Mouse (Mus musculus) myocyte (in vitro differentiated cells): ENCODE results near the gene Gm16181. TPM values are rescaled to one million over a fixed set of nuclear protein-coding genes. Genes with fewer than 3 reads are reported as not detected.

Source experiments
- H3K27me3 ChIP-seq: one replicate; pipeline ENCODE4 v1.6.1; 2011; ENCODE audit not compliant: control insufficient read depth, insufficient read depth, insufficient read length
- H3K36me3 ChIP-seq: one replicate; pipeline ENCODE4 v1.6.1; 2011; ENCODE audit not compliant: control insufficient read depth, insufficient read depth
- H3K4me2 ChIP-seq: one replicate; pipeline ENCODE4 v1.6.1; 2011; ENCODE audit warnings: low read depth, control low read depth
- H3K4me3 ChIP-seq: one replicate; pipeline ENCODE4 v1.5.1; 2011; ENCODE audit warnings: mild to moderate bottlenecking, control low read depth, moderate library complexity
- H3K79me2 ChIP-seq: one replicate; pipeline ENCODE4 v1.6.1; 2011; ENCODE audit not compliant: control insufficient read depth, insufficient read depth
- H3ac ChIP-seq: one replicate; pipeline ENCODE4 v1.6.1; 2011; ENCODE audit not compliant: control insufficient read depth, insufficient read length
- CEBPB ChIP-seq: IDR thresholded peaks from 2 replicates; pipeline ENCODE4 v1.6.1; 2011; ENCODE audit warnings: mild to moderate bottlenecking, moderate library complexity; ENCODE audit not compliant: poor library complexity, insufficient read depth, severe bottlenecking
- E2F4 ChIP-seq: IDR thresholded peaks from one replicate; pipeline ENCODE4 v1.6.1; 2011; ENCODE audit warnings: mild to moderate bottlenecking, control low read depth, moderate library complexity; ENCODE audit not compliant: insufficient read depth
- MAX ChIP-seq: IDR thresholded peaks from one replicate; pipeline ENCODE4 v1.6.1; 2011; ENCODE audit warnings: low read depth, mild to moderate bottlenecking, control low read depth
- MYOD1 ChIP-seq, 3 experiments: IDR thresholded peaks; one replicate each; pipeline ENCODE4 v1.6.1; 2011; ENCODE audit warnings: control low read depth in 2 of 3, low read depth in 2 of 3, mild to moderate bottlenecking in 2 of 3, moderate library complexity in 1 of 3; ENCODE audit not compliant: insufficient read length in 2 of 3, control insufficient read depth in 1 of 3
- MYOG ChIP-seq, 3 experiments: IDR thresholded peaks; one replicate each; pipeline ENCODE4 v1.6.1; 2011; ENCODE audit warnings: control low read depth in 2 of 3, low read depth in 2 of 3, mild to moderate bottlenecking in 2 of 3; ENCODE audit not compliant: insufficient read length in 2 of 3, control insufficient read depth in 1 of 3, insufficient read depth in 1 of 3
- POLR2A ChIP-seq: IDR thresholded peaks from one replicate; pipeline ENCODE4 v1.6.1; 2011; ENCODE audit warnings: low read depth, mild to moderate bottlenecking, control low read depth, moderate library complexity; ENCODE audit not compliant: insufficient read length
- POLR2AphosphoS2 ChIP-seq: IDR thresholded peaks from one replicate; pipeline ENCODE4 v1.6.1; 2011; ENCODE audit warnings: low read depth, control low read depth; ENCODE audit not compliant: insufficient read length
- REST ChIP-seq: IDR thresholded peaks from one replicate; pipeline ENCODE4 v1.6.1; 2011; ENCODE audit warnings: mild to moderate bottlenecking, control low read depth, moderate library complexity; ENCODE audit not compliant: insufficient read depth, insufficient read length
- SRF ChIP-seq: IDR thresholded peaks from one replicate; pipeline ENCODE4 v1.6.1; 2011; ENCODE audit warnings: low read depth; ENCODE audit not compliant: control insufficient read depth, insufficient read length
- TCF12 ChIP-seq: IDR thresholded peaks from one replicate; pipeline ENCODE4 v1.6.1; 2011; ENCODE audit warnings: mild to moderate bottlenecking, control low read depth; ENCODE audit not compliant: poor library complexity, insufficient read depth, severe bottlenecking
- TCF3 ChIP-seq: IDR thresholded peaks from one replicate; pipeline ENCODE4 v1.6.1; 2011; ENCODE audit warnings: low read depth, control low read depth; ENCODE audit not compliant: insufficient read length
- USF1 ChIP-seq: IDR thresholded peaks from one replicate; pipeline ENCODE4 v1.6.1; 2011; ENCODE audit warnings: low read depth, mild to moderate bottlenecking, control low read depth, moderate library complexity
- polyA plus RNA-seq: library from polyadenylated mRNA; unstranded; fragments of >200 nt; fragmentation: generic; extraction: Trizol; gene quantifications from one replicate; pipeline ENCODE4 v1.2.1, GENCODE M21; 2012; ENCODE audit warnings: missing spikeins

Gene Gm16181
- polyA plus RNA-seq, 1 experiment = 0.18 TPM

GRCm38 (mm10) chr17:35205380-35205769 is 15.3 kb upstream of the Gm16181 start:
- Histone ChIP-seq H3K27me3 (no peaks in the 10 kb centered on the region), H3ac (no peak overlapping the region), H3K4me2 (no peak overlapping the region)

GRCm38 (mm10) chr17:35209785-35210535 is 10.7 kb upstream of the Gm16181 start:
- Histone ChIP-seq H3K4me2 (no peak overlapping the region), H3K79me2 (no peaks in the 10 kb centered on the region), H3ac (no peak overlapping the region), H3K4me3 (no peak overlapping the region), H3K27me3 (no peaks in the 10 kb centered on the region), H3K36me3 (no peaks in the 10 kb centered on the region)
- TF ChIP-seq MYOG (IDR thresholded peaks at IDR 0.05; ENCODE audit: control insufficient read depth in 1 of 3, insufficient read depth in 1 of 3, insufficient read length in 2 of 3, low read depth in 2 of 3) (no peak), MYOD1 (IDR thresholded peaks at IDR 0.05; ENCODE audit: control insufficient read depth in 1 of 3, insufficient read length in 2 of 3, low read depth in 2 of 3) (no peak), MAX (no peak), SRF (no peak), USF1 (no peak), POLR2AphosphoS2 (no peak), POLR2A (no peak), CEBPB (no peak), E2F4 (no peak), TCF12 (no peak), TCF3 (no peak)

More at GRCm38 (mm10) chr17:35205380-35205769, 15.3 kb upstream of the Gm16181 start:
- Histone ChIP-seq H3K79me2 (no peaks in the 10 kb centered on the region), H3K4me3 (no peak overlapping the region), H3K36me3 (no peaks in the 10 kb centered on the region)
- TF ChIP-seq E2F4 (no peak), USF1 (no peak)

DNA sequence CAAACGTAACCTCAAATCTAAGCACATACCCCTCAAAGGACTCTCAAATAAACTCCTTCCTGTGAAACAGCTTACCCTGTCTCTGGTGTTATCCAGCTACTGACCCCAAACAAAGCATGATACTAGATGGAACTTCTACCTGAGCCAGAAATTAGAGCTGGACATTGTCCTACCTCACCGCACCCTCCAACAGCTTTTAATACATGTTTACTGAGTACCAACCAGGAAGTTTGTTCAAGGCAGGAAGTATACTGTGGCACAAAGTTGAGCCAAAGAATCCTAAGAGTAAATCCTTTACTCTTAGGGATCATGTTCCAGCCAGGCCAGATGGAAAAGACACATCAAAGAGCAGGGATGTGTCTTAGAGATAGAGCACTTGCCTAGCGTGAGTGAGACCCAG is 10.0 kb upstream of the Gm16181 start:
- TF ChIP-seq CEBPB (no peak), POLR2AphosphoS2 (no peak), TCF3 (no peak), MYOG (IDR thresholded peaks at IDR 0.05; ENCODE audit: control insufficient read depth in 1 of 3, insufficient read depth in 1 of 3, insufficient read length in 2 of 3, low read depth in 2 of 3) (no peak), E2F4 (no peak), MAX (no peak), SRF (no peak), MYOD1 (IDR thresholded peaks at IDR 0.05; ENCODE audit: control insufficient read depth in 1 of 3, insufficient read length in 2 of 3, low read depth in 2 of 3) (no peak), USF1 (no peak), POLR2A (no peak), REST (no peak), TCF12 (no peak)
- no peak overlapping the region for H3ac ChIP-seq
- no peak overlapping the region for H3K4me2 ChIP-seq
- no peaks in the 10 kb centered on the region for H3K79me2 ChIP-seq
- H3K27me3 ChIP-seq = no peaks in the 10 kb centered on the region
- H3K4me3 ChIP-seq = no peak overlapping the region
- no peaks in the 10 kb centered on the region for H3K36me3 ChIP-seq

DNA sequence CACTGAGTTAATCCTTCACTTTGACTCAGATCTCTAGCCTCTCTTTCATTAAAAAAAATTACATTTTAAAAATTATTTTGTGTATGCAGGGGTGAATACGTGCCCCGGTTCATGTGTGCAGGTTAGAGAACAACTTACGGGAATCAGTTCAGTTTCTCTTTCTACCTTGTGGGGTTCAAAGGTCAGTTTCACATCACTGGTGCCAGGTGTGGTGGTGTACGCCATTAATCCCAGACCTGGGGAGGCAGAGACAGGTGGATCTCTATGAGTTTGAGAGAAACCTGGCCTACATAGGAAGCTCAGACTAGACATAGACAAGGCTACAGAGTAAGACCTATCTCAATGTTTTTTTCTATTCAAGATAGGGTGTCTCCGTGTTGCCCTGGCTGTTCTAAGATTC is 7.6 kb upstream of the Gm16181 start:
- H3ac ChIP-seq = no peak overlapping the region
- no peaks in the 10 kb centered on the region for H3K79me2 ChIP-seq
- no peak overlapping the region for H3K4me2 ChIP-seq

More for the DNA sequence above, 7.6 kb upstream of the Gm16181 start:
- TF ChIP-seq TCF3 = no peak
- no peak for TF ChIP-seq E2F4
- TF ChIP-seq REST = no peak
- no peak for TF ChIP-seq MAX
- no peak for TF ChIP-seq USF1
- no peak for TF ChIP-seq MYOG (IDR thresholded peaks at IDR 0.05; ENCODE audit: control insufficient read depth in 1 of 3, insufficient read depth in 1 of 3, insufficient read length in 2 of 3, low read depth in 2 of 3)
- no peak for TF ChIP-seq POLR2A
- no peak for TF ChIP-seq TCF12
- TF ChIP-seq CEBPB = no peak
- TF ChIP-seq MYOD1 (IDR thresholded peaks at IDR 0.05; ENCODE audit: control insufficient read depth in 1 of 3, insufficient read length in 2 of 3, low read depth in 2 of 3) = no peak
- TF ChIP-seq SRF = no peak
- TF ChIP-seq POLR2AphosphoS2 = no peak
- Histone ChIP-seq H3K4me3 (no peak overlapping the region), H3K36me3 (no peaks in the 10 kb centered on the region), H3K27me3 (no peaks in the 10 kb centered on the region)
